ENCODE assay signal across 8 mouse cellular contexts in the genomic region with DNA sequence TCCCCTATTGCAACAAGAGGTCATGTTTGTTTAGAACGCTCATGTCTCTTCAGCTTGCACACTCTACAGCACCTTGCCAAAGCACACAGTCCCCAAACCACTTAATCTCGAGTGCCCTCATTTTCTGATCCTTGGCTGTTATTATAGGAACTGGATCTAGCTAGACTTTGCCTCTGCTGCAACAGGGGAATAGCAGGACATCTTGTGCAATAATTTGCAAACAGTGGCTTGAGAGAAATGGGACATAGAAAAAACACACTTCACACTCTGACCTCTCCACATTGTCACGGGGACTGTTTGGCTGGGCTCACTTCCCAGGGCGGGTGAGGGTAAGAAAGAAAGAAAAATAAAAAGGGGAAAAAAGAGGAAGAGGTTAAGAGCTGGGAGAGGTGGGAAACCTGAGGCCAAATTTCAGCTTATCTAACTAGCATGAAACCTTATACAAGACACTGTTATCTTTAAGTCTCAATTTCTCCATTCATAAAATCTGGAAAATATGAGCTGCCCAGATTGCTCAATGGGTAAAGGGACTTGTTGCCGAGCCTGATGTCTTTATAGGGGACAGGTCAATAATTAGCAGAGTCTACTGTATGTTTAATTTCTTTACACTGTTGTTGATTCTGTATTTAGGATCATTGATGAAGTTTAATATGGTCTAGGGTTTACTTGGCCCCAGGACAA.
DNase-seq lines count a peak whose midpoint lies in the region; ATAC-seq and TF ChIP-seq lines count a peak whose summit lies in the region.

No protein-coding gene starts in this region.

- no peaks in the 10 kb centered on the region for H3K9me3 ChIP-seq in kidney, embryonic 14.5 days (ENCODE audit: control insufficient read depth, low read length)
- H3K9me3 ChIP-seq in lung, postnatal 0 days (ENCODE audit: low read length): no peaks in the 10 kb centered on the region

- no peak overlapping the region for H3K4me2 ChIP-seq in kidney, embryonic 14.5 days (replicated peaks; ENCODE audit: low read depth, low read length)
- no peak overlapping the region for H3K4me2 ChIP-seq in lung, postnatal 0 days (replicated peaks; ENCODE audit: low read depth, low read length)

- peak; percentile 52 for DNase-seq in adrenal gland, adult 2 months
- DNase-seq in adrenal gland, postnatal 25 days: no peak
- DNase-seq in adipocyte (ENCODE audit: low spot score) (peak; percentile 98), MN1 (ENCODE audit: low spot score) (no peak)
- peak; percentile 96 for DNase-seq in lung, postnatal 0 days (ENCODE audit: low spot score)
- DNase-seq in left cerebral cortex, postnatal 10 days (ENCODE audit: extremely low spot score in 1 of 2, low spot score in 2 of 2): no peak
- no peak for DNase-seq in right cerebral cortex, postnatal 4 days

- TF ChIP-seq CTCF in lung, postnatal 0 days (IDR thresholded peaks at IDR 0.05): no peak

- peak; percentile 33; the same call in 1 of the 2 replicates for ATAC-seq in kidney, embryonic 14.5 days (ENCODE audit: low FRiP score, low TSS enrichment)
- peak; percentile 99 for ATAC-seq in lung, postnatal 0 days

- H3K36me3 ChIP-seq in kidney, embryonic 14.5 days (ENCODE audit: control insufficient read depth, insufficient read depth, low read length): no peaks in the 10 kb centered on the region
- H3K36me3 ChIP-seq in lung, postnatal 0 days (ENCODE audit: insufficient read depth, low read length): no peaks in the 10 kb centered on the region

- no peaks in the 10 kb centered on the region for H3K27me3 ChIP-seq in kidney, embryonic 14.5 days (ENCODE audit: control insufficient read depth, insufficient read depth, low read length)
- no peaks in the 10 kb centered on the region for H3K27me3 ChIP-seq in lung, postnatal 0 days (replicated peaks; ENCODE audit: insufficient read depth, low read length)

- peak overlapping the region; percentile 32; the same call in 1 of the 2 replicates for H3K27ac ChIP-seq in kidney, embryonic 14.5 days (ENCODE audit: low read depth, low read length)
- peak overlapping the region; percentile 71 for H3K27ac ChIP-seq in lung, postnatal 0 days (ENCODE audit: low read length)

- no peak overlapping the region for H3K9ac ChIP-seq in kidney, embryonic 14.5 days (ENCODE audit: low read depth, low read length)
- no peak overlapping the region for H3K9ac ChIP-seq in lung, postnatal 0 days (replicated peaks; ENCODE audit: low read depth)

- peak; percentile 98 for TF ChIP-seq EP300 in lung, postnatal 0 days (IDR thresholded peaks at IDR 0.05)

- intact Hi-C loops in left cerebral cortex, postnatal 10 days (cut with DNase I): no loop called here

- no peak overlapping the region for H3K4me3 ChIP-seq in kidney, embryonic 14.5 days (ENCODE audit: low read length)
- no peak overlapping the region for H3K4me3 ChIP-seq in lung, postnatal 0 days (ENCODE audit: low read depth, low read length)

- WGBS in kidney, embryonic 14.5 days: 28% methylated on average over 5 of the region's 5 CpGs
- WGBS in lung, postnatal 0 days: 12% methylated on average over 5 of the region's 5 CpGs

- peaks cover 25% of the 10 kb centered on the region for H3K4me1 ChIP-seq in kidney, embryonic 14.5 days (ENCODE audit: control insufficient read depth, insufficient read depth, low read length)
- peaks cover 3% of the 10 kb centered on the region; the same call in 1 of the 2 replicates for H3K4me1 ChIP-seq in lung, postnatal 0 days (ENCODE audit: insufficient read depth, low read depth, low read length)

Comparison
In these comparisons a context has a peak if more than half of its experiments do, and no peak if none do; other contexts are left out.
1. DNase-seq: peak in adrenal gland, adult 2 months (single experiment), adipocyte (single experiment) and lung, postnatal 0 days (single experiment); none in adrenal gland, postnatal 25 days (single experiment), left cerebral cortex, postnatal 10 days (0 of 2), MN1 (single experiment) and right cerebral cortex, postnatal 4 days (single experiment).